Mouse (Mus musculus): Measurements from ENCODE around the gene Lipe. TPM values are rescaled to one million over a fixed set of nuclear protein-coding genes. Genes with fewer than 3 reads are reported as not detected.
A peak's percentile ranks its signal among the peaks of the same experiment; 100 is the strongest.

Gene Lipe
- polyA plus RNA-seq, 1 experiment from 2014 or later = 7.8 TPM

GRCm38 (mm10) chr7:25381284-25381680, 17.2 kb downstream of the Lipe start:
- Histone ChIP-seq H3K36me3 (replicated peaks) (peaks cover 43% of the 10 kb centered on the region), H3K4me3 (no peak overlapping the region), H3K27ac (replicated peaks) (no peak overlapping the region), H3K9me3 (no peaks in the 10 kb centered on the region), H3K27me3 (replicated peaks; ENCODE audit: low read depth, poor library complexity, severe bottlenecking) (peaks cover 55% of the 10 kb centered on the region), H3K4me1 (peaks cover 32% of the 10 kb centered on the region)
- whole genome bisulfite sequencing = 22% methylated on average over 3 of the region's 3 CpGs
- DNase-seq (ENCODE audit: low spot score) = no peak

- Histone ChIP-seq H3K27ac (replicated peaks) (peak overlapping the region; percentile 78), H3K36me3 (replicated peaks) (peaks cover 37% of the 10 kb centered on the region), H3K9me3 (no peaks in the 10 kb centered on the region), H3K27me3 (replicated peaks; ENCODE audit: low read depth, poor library complexity, severe bottlenecking) (peaks cover 55% of the 10 kb centered on the region), H3K4me3 (peak overlapping the region; percentile 64), H3K4me1 (peaks cover 33% of the 10 kb centered on the region)
- 51% methylated on average over 18 of the region's 18 CpGs for WGBS
- DNase-seq (ENCODE audit: low spot score) = peak; percentile 18
Measured at GRCm38 (mm10) chr7:25380392-25381283, 17.9 kb downstream of the Lipe start.

DNA sequence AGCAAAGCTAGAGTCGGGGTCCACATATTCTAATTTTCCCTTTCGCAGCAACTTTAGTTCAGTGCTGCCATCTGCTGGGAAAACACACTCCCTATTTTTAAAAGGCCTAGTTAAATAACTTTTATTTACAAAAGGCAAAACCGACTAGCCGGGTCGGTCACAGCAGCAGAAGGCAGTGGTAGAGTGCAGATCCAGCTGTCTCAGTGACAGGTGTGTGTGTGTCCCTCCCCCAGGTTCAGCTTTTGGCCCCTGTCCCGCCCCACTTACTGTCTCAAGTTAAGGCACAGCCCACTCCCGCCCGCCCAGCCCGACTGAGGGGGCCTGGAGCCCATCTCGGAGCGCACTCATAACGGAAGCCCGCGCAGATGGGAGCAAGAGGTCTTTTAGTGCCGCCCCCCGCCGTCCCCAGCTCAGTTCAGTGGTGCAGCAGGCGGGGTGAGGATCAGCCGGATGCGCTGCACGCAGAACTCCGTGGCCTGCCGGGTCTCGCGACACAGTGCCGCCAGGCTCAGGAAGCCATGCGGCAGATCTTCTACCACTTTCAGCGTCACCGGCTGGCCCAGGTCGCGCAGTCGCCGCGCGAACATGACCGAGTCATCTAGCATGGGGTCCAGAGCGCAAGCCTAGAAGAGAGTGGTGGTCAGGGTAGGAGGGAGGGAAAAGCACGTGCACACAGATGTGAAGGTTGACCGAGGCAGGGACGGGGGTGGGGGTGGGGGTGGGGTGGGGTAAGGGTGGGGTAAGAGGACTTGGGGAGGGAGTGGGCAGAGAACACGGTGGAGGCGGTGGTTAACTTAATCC, 18.8 kb downstream of the Lipe start:
- H3K27me3 ChIP-seq (replicated peaks; ENCODE audit: low read depth, poor library complexity, severe bottlenecking) = peaks cover 62% of the 10 kb centered on the region
- H3K9me3 ChIP-seq = no peaks in the 10 kb centered on the region
- H3K36me3 ChIP-seq (replicated peaks) = peaks cover 28% of the 10 kb centered on the region
- peak overlapping the region; percentile 64 for H3K4me3 ChIP-seq
- peak; percentile 78 for DNase-seq (ENCODE audit: low spot score)
- peak overlapping the region; percentile 78 for H3K27ac ChIP-seq (replicated peaks)
- H3K4me1 ChIP-seq = peaks cover 38% of the 10 kb centered on the region
- WGBS = 1% methylated on average over 42 of the region's 42 CpGs

DNA sequence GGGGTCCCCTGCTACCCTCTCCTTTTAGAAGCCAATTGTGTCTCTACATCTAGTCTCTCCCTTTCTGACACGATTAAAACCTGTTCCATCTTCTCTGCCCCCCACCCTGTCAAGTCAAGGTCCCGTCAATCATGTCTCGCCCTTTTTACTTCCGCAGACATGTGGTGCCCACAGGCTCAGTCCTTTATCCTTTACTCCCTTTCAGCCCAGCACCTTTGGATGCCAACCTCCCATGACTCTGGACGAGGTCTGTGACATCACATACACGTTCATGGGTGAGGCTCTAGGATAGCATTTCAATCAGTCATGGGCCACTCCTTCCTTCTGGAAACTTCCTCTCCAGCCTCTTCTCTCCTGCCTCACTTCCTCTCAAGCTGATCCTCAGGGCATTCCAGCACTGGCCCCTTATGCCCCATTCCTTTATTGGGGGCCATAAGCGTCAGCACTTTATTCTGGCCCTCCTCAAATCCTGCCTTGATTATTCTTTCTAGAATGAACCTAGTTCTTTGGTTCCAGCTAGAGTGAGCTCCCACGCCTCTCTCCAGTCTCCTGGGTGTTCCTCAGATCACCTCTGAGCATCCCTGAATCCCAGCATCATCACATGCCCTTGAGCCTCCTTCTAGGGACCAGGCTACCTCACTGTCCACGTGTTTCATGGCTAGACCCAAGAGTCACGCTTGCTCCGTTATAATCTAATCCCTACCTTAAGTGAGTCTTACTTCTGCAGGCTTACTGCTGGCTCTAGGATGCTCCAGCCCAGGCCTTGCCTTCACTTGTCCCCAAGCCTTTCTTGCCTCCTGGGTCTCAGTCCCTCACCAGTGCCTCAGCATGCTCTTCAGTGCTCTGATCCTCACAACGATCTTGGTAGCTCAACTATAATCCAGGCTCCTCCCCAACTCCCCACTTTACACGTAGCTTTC, 20.1 kb downstream of the Lipe start:
- Histone ChIP-seq H3K36me3 (replicated peaks) (peaks cover 15% of the 10 kb centered on the region), H3K27me3 (replicated peaks; ENCODE audit: low read depth, poor library complexity, severe bottlenecking) (peaks cover 57% of the 10 kb centered on the region), H3K9me3 (no peaks in the 10 kb centered on the region), H3K27ac (replicated peaks) (no peak overlapping the region), H3K4me1 (peaks cover 39% of the 10 kb centered on the region), H3K4me3 (no peak overlapping the region)
- DNase-seq (ENCODE audit: low spot score) = no peak
- whole genome bisulfite sequencing = 82% methylated on average over 13 of the region's 13 CpGs

- peak overlapping the region; percentile 46 for H3K4me3 ChIP-seq
- peaks cover 39% of the 10 kb centered on the region for H3K4me1 ChIP-seq
- H3K9me3 ChIP-seq = no peaks in the 10 kb centered on the region
- DNase-seq (ENCODE audit: low spot score) = no peak
- no peak overlapping the region for H3K27ac ChIP-seq (replicated peaks)
- peaks cover 4% of the 10 kb centered on the region for H3K36me3 ChIP-seq (replicated peaks)
- peaks cover 53% of the 10 kb centered on the region for H3K27me3 ChIP-seq (replicated peaks; ENCODE audit: low read depth, poor library complexity, severe bottlenecking)
- 41% methylated on average over 8 of the region's 8 CpGs for WGBS
Measured at GRCm38 (mm10) chr7:25377100-25377700, 21.3 kb downstream of the Lipe start.

GRCm38 (mm10) chr7:25376556-25376955, 22.0 kb downstream of the Lipe start:
- DNase-seq (ENCODE audit: low spot score) = peak; percentile 72
- Histone ChIP-seq H3K27ac (replicated peaks) (no peak overlapping the region), H3K4me1 (peaks cover 39% of the 10 kb centered on the region), H3K4me3 (peak overlapping the region; percentile 46), H3K9me3 (no peaks in the 10 kb centered on the region), H3K36me3 (replicated peaks) (no peaks in the 10 kb centered on the region; the same call in 1 of the 2 replicates), H3K27me3 (replicated peaks; ENCODE audit: low read depth, poor library complexity, severe bottlenecking) (peaks cover 47% of the 10 kb centered on the region)
- WGBS = 4% methylated on average over 17 of the region's 17 CpGs

GRCm38 (mm10) chr7:25372441-25372840, 26.1 kb downstream of the Lipe start:
- Histone ChIP-seq H3K36me3 (replicated peaks) (no peaks in the 10 kb centered on the region), H3K27me3 (replicated peaks; ENCODE audit: low read depth, poor library complexity, severe bottlenecking) (peaks cover 52% of the 10 kb centered on the region), H3K27ac (replicated peaks) (no peak overlapping the region), H3K4me3 (no peak overlapping the region), H3K9me3 (no peaks in the 10 kb centered on the region), H3K4me1 (peaks cover 34% of the 10 kb centered on the region)
- 91% methylated on average over 5 of the region's 5 CpGs for WGBS
- no peak for DNase-seq (ENCODE audit: low spot score)

- no peak within 1 kb of the TSS for H3K27ac ChIP-seq (replicated peaks)
- no peak within 1 kb of the TSS for H3K4me3 ChIP-seq
- H3K27me3 ChIP-seq (replicated peaks; ENCODE audit: low read depth, poor library complexity, severe bottlenecking) = peaks cover 64% of the 10 kb centered on the region
- no peak for DNase-seq (ENCODE audit: low spot score)
- H3K36me3 ChIP-seq (replicated peaks) = peaks cover 9% of the 10 kb centered on the region
- WGBS = 49% methylated on average over 12 of the region's 12 CpGs
- H3K9me3 ChIP-seq = no peaks in the 10 kb centered on the region
- H3K4me1 ChIP-seq = peaks cover 44% of the 10 kb centered on the region
Measured at GRCm38 (mm10) chr7:25369058-25369749, 29.3 kb downstream of the Lipe start, which contains the start of gene Cnfn. Gene Cnfn, minus strand, starts transcription at chr7:25369724.

DNA sequence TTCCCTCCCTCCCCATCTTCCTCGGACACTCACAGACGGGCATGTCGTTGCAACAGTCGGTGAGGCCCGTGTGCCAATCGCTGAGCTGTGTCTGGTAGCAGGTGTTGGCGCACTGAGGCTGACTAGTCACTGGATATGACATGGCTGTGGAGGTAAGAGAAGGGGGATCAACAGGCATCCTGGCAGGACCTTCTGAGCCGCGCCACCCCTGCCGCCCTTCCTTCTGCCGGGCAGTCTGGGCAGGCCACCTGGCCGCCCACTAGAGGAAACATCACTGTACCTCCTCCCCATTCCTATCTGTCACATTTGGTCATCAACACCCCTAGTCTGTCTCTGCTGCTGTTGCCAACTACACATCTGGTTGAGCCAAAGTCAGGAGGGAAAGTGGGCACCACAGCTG, 30.2 kb downstream of the Lipe start:
- H3K9me3 ChIP-seq = no peaks in the 10 kb centered on the region
- no peak overlapping the region for H3K27ac ChIP-seq (replicated peaks)
- 20% methylated on average over 12 of the region's 12 CpGs for WGBS
- peaks cover 65% of the 10 kb centered on the region for H3K27me3 ChIP-seq (replicated peaks; ENCODE audit: low read depth, poor library complexity, severe bottlenecking)
- peaks cover 47% of the 10 kb centered on the region for H3K4me1 ChIP-seq
- H3K4me3 ChIP-seq = peak overlapping the region; percentile 39; the same call in 1 of the 2 replicates
- H3K36me3 ChIP-seq (replicated peaks) = peaks cover 18% of the 10 kb centered on the region
- DNase-seq (ENCODE audit: low spot score) = no peak

DNA sequence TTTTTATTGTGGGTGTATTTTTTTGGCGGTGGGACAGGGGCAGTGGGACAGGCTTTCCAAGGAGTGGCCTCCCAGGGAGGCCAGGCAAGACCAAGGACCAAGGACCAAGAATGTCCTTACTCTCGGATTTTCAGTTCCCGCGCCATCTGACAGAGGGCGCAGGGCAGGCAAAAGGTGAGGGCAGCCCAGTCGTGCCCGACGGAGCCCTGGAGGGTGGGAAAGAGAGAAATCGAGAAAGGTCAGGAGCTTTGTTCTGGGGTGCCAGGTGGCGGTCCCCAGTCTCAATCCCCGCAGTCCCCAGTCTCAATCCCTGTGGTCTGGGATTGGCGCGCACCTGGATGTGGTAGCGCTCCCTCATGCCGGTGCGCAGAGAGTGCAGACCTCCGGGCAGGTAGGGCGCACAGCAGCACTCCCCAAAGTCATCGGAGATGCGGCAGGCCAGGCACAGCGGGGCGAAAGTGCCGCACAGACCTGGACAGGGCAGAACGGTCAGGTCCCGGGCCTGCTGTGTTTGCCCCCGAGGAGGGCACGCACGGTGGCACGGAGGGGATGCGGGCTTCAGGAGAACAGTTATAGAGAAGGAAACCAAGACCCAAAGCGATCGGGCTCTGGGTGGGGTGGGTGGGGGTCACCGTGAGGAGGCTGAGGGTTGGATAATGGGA, 30.7 kb downstream of the Lipe start:
- Histone ChIP-seq H3K27ac (replicated peaks) (no peak overlapping the region), H3K36me3 (replicated peaks) (peaks cover 23% of the 10 kb centered on the region), H3K9me3 (no peaks in the 10 kb centered on the region), H3K4me3 (peak overlapping the region; percentile 39), H3K27me3 (replicated peaks; ENCODE audit: low read depth, poor library complexity, severe bottlenecking) (peaks cover 65% of the 10 kb centered on the region), H3K4me1 (peaks cover 47% of the 10 kb centered on the region)
- WGBS = 2% methylated on average over 33 of the region's 33 CpGs
- DNase-seq (ENCODE audit: low spot score) = peak; percentile 49
